8 mouse cellular contexts compared by ENCODE assay signal in the genomic region with DNA sequence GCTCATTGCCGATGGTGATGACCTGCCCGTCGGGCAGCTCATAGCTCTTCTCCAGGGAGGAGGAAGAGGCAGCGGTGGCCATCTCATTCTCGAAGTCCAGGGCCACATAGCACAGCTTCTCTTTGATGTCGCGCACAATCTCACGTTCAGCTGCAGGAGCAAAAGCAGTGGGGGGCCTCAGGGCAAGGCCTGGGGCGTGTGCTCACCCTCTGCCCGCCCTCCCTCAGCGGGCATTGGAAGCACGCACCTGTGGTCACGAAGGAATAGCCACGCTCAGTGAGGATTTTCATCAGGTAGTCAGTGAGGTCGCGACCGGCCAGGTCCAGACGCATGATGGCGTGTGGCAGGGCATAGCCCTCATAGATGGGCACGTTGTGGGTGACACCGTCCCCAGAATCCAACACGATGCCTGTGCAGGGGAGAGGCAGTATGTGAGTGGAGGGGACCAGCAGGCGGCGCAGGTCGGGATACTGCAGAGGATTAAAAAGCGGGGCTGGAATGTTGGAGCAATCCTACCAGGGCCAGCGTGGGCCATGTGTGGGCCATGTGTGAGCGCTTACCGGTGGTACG. TPM values are rescaled to one million over a fixed set of nuclear protein-coding genes. Genes with fewer than 3 reads are reported as not detected.
DNase-seq lines count a peak whose midpoint lies in the region; ATAC-seq and TF ChIP-seq lines count a peak whose summit lies in the region.

No protein-coding gene starts in this region.

- H3K27ac ChIP-seq in forebrain, embryonic 14.5 days (ENCODE audit: low read depth, low read length), result no peak overlapping the region
- H3K27ac ChIP-seq in liver, postnatal 0 days (ENCODE audit: low read depth), result no peak overlapping the region

- TF ChIP-seq CTCF in liver, postnatal 0 days (IDR thresholded peaks at IDR 0.05; ENCODE audit: low read depth), result 0 out of 2 replicates have a peak, but pooled peaks have one; percentile 10
- no peak for TF ChIP-seq CTCF in lung, adult 2 months (IDR thresholded peaks at IDR 0.05; ENCODE audit: insufficient read depth, low read length)

- no peak for TF ChIP-seq EP300 in liver, postnatal 0 days (IDR thresholded peaks at IDR 0.05; ENCODE audit: low read depth)

- no peak for TF ChIP-seq POLR2A in lung, adult 2 months (IDR thresholded peaks at IDR 0.05; ENCODE audit: borderline replicate concordance, extremely low read depth, low read depth, low read length)

- no peaks in the 10 kb centered on the region for H3K9me3 ChIP-seq in forebrain, embryonic 14.5 days (replicated peaks; ENCODE audit: control insufficient read depth, low read length)
- H3K9me3 ChIP-seq in liver, postnatal 0 days (ENCODE audit: low read length), result no peaks in the 10 kb centered on the region

- 9% methylated on average over 30 of the region's 30 CpGs for WGBS in forebrain, embryonic 14.5 days
- WGBS in liver, postnatal 0 days (ENCODE audit: insufficient replicate concordance), result 14% methylated on average over 30 of the region's 30 CpGs
- 16% methylated on average over 30 of the region's 30 CpGs for WGBS in lung, adult 2 months

- H3K27me3 ChIP-seq in forebrain, embryonic 14.5 days (replicated peaks; ENCODE audit: control insufficient read depth, insufficient read depth, low read length), result peaks cover 54% of the 10 kb centered on the region
- peaks cover 61% of the 10 kb centered on the region for H3K27me3 ChIP-seq in liver, postnatal 0 days (ENCODE audit: insufficient read depth, low read length)

- H3K4me1 ChIP-seq in forebrain, embryonic 14.5 days (ENCODE audit: control insufficient read depth, insufficient read depth, low read length), result peaks cover 8% of the 10 kb centered on the region
- H3K4me1 ChIP-seq in liver, postnatal 0 days (ENCODE audit: insufficient read depth), result no peaks in the 10 kb centered on the region
- no peaks in the 10 kb centered on the region for H3K4me1 ChIP-seq in lung, adult 2 months (ENCODE audit: control insufficient read depth, insufficient read depth, low read length)

- peak overlapping the region; percentile 64 for H3K4me2 ChIP-seq in forebrain, embryonic 14.5 days (ENCODE audit: low read length)
- H3K4me2 ChIP-seq in liver, postnatal 0 days (ENCODE audit: low read depth, low read length), result no peak overlapping the region

- peak; percentile 35 for DNase-seq in ES-CJ7 (ENCODE audit: low read depth, low spot score)
- DNase-seq in brain, adult 2 months (ENCODE audit: low read depth, low spot score), result peak; percentile 66
- DNase-seq in forebrain, embryonic 14.5 days (ENCODE audit: low spot score), result peak; percentile 27
- no peak for DNase-seq in liver, postnatal 0 days
- DNase-seq in lung, adult 2 months, result no peak
- no peak for DNase-seq in urinary bladder, postnatal 25 days (ENCODE audit: low spot score)
- no peak for DNase-seq in layer of hippocampus, postnatal 25 days (ENCODE audit: extremely low spot score in 1 of 2, low spot score in 1 of 2)
- DNase-seq in urinary bladder, adult 18-20 months (ENCODE audit: low spot score in 2 of 2), result no peak

- no peaks in the 10 kb centered on the region for H3K36me3 ChIP-seq in forebrain, embryonic 14.5 days (ENCODE audit: control insufficient read depth, insufficient read depth, low read length)
- H3K36me3 ChIP-seq in liver, postnatal 0 days (replicated peaks; ENCODE audit: insufficient read depth, low read length), result no peaks in the 10 kb centered on the region

- H3K9ac ChIP-seq in forebrain, embryonic 14.5 days (ENCODE audit: low read length), result peak overlapping the region; percentile 62
- H3K9ac ChIP-seq in liver, postnatal 0 days (replicated peaks), result no peak overlapping the region

- ATAC-seq in forebrain, embryonic 14.5 days, result peak; percentile 17; the same call in 1 of the 2 replicates
- no peak for ATAC-seq in liver, postnatal 0 days

- H3K4me3 ChIP-seq in forebrain, embryonic 14.5 days (ENCODE audit: low read depth, low read length), result peak overlapping the region; percentile 43
- no peak overlapping the region for H3K4me3 ChIP-seq in liver, postnatal 0 days (ENCODE audit: low read depth, low read length)
- H3K4me3 ChIP-seq in lung, adult 2 months (replicated peaks; ENCODE audit: extremely low read depth, low read depth, low read length), result no peak overlapping the region

RNA-seq across cellular contexts. Expression of a gene that starts 1.9 kb away (rescaled TPM):
- 3.4 and 4.4 TPM in 2 replicates for polyA plus RNA-seq in forebrain, embryonic 14.5 days (2014; fragmentation: Nextera tagmentation; extraction: Ambion mirVana)
- polyA plus RNA-seq in liver, postnatal 0 days (2015; fragmentation: Nextera tagmentation; extraction: Ambion mirVana), result 18.6 and 358 TPM in 2 replicates
- 1.2 and 1,963 TPM in 2 replicates for polyA plus RNA-seq in lung, adult 2 months (2012; rRNA removed)
- 1 to 10 TPM; 7.4 to 9.0 TPM for total RNA-seq in layer of hippocampus, postnatal 25 days (2021)

RNA-seq across cellular contexts. Expression of a gene that starts 32.7 kb away (rescaled TPM):
- 5.2 and 6.7 TPM in 2 replicates for polyA plus RNA-seq in forebrain, embryonic 14.5 days (2014; fragmentation: Nextera tagmentation; extraction: Ambion mirVana)
- 1.2 and 1.5 TPM in 2 replicates for polyA plus RNA-seq in liver, postnatal 0 days (2015; fragmentation: Nextera tagmentation; extraction: Ambion mirVana)
- 0.80 and 0.86 TPM in 2 replicates for polyA plus RNA-seq in lung, adult 2 months (2012; rRNA removed)
- 10 to 100 TPM; 58.6 to 63.2 TPM for total RNA-seq in layer of hippocampus, postnatal 25 days (2021)

RNA-seq across cellular contexts. Expression of a gene that starts 56.4 kb away (rescaled TPM):
- polyA plus RNA-seq in forebrain, embryonic 14.5 days (2014; fragmentation: Nextera tagmentation; extraction: Ambion mirVana), result 34.3 and 35.3 TPM in 2 replicates
- polyA plus RNA-seq in liver, postnatal 0 days (2015; fragmentation: Nextera tagmentation; extraction: Ambion mirVana), result 7.2 and 9.1 TPM in 2 replicates
- 7.3 and 10.8 TPM in 2 replicates for polyA plus RNA-seq in lung, adult 2 months (2012; rRNA removed)
- total RNA-seq in layer of hippocampus, postnatal 25 days (2021), result 10 to 100 TPM; 21.7 to 24.3 TPM

Comparison
In these comparisons a context has a peak if more than half of its experiments do, and no peak if none do; other contexts are left out.
1. DNase-seq: peak in ES-CJ7 (single experiment), brain, adult 2 months (single experiment) and forebrain, embryonic 14.5 days (single experiment); none in liver, postnatal 0 days (single experiment), lung, adult 2 months (single experiment), urinary bladder, postnatal 25 days (single experiment), layer of hippocampus, postnatal 25 days (0 of 2) and urinary bladder, adult 18-20 months (0 of 2).